Mouse (Mus musculus): ENCODE measurements at regions not wholly inside any gene's neighbourhood (a gene's known extent, or its start where the extent isn't known, plus 50 kb on each side); places are given as distances from the start of the nearest gene placed in this dataset.

- TF ChIP-seq POLR2A (IDR thresholded peaks at IDR 0.05; ENCODE audit: borderline replicate concordance, extremely low read depth, insufficient read depth, insufficient read length, poor library complexity, severe bottlenecking) (no peak), CTCF (IDR thresholded peaks at IDR 0.05; ENCODE audit: borderline replicate concordance, extremely low read depth, insufficient read depth, insufficient read length) (no peak)
Measured at GRCm38 (mm10) chr14:68927814-68928213, 366.3 kb downstream of the Synb start.

Measured in brain, embryonic 14.5 days (tissue).